Mouse (Mus musculus): ENCODE results near the gene Npsr1.

Npsr1 gene

GRCm38 (mm10) chr9:24254236-24254635, 156.4 kb downstream of the Npsr1 start:
- no peak for DNase-seq

- no peak for DNase-seq
Measured at GRCm38 (mm10) chr9:24280498-24281287, 182.9 kb downstream of the Npsr1 start.

- no peak for DNase-seq
Measured at GRCm38 (mm10) chr9:24282617-24283016, 184.8 kb downstream of the Npsr1 start.

- no peak for DNase-seq
Measured at GRCm38 (mm10) chr9:24283071-24283470, 185.3 kb downstream of the Npsr1 start.

GRCm38 (mm10) chr9:24283536-24283935, 185.7 kb downstream of the Npsr1 start:
- DNase-seq = no peak

GRCm38 (mm10) chr9:24284239-24285084, 186.7 kb downstream of the Npsr1 start:
- DNase-seq = no peak

GRCm38 (mm10) chr9:24285419-24285818, 187.6 kb downstream of the Npsr1 start:
- no peak for DNase-seq

GRCm38 (mm10) chr9:24291385-24291784, 193.6 kb downstream of the Npsr1 start:
- no peak for DNase-seq

- no peak for DNase-seq
Measured at GRCm38 (mm10) chr9:24293252-24293959, 195.6 kb downstream of the Npsr1 start.

GRCm38 (mm10) chr9:24302906-24303305, 205.1 kb downstream of the Npsr1 start:
- no peak for DNase-seq

- no peak for DNase-seq
Measured at GRCm38 (mm10) chr9:24306990-24307389, 209.2 kb downstream of the Npsr1 start.

GRCm38 (mm10) chr9:24307400-24307799, 209.6 kb downstream of the Npsr1 start:
- DNase-seq = no peak

- DNase-seq = no peak
Measured at GRCm38 (mm10) chr9:24315835-24316234, 218.0 kb downstream of the Npsr1 start.

GRCm38 (mm10) chr9:24331661-24332060, 233.9 kb downstream of the Npsr1 start:
- DNase-seq = no peak

GRCm38 (mm10) chr9:24341321-24341720, 243.5 kb downstream of the Npsr1 start:
- DNase-seq = no peak

GRCm38 (mm10) chr9:24347011-24347410, 249.2 kb downstream of the Npsr1 start:
- DNase-seq = no peak

- no peak for DNase-seq
Measured at GRCm38 (mm10) chr9:24349510-24349909, 251.7 kb downstream of the Npsr1 start.

- DNase-seq = no peak
Measured at GRCm38 (mm10) chr9:24351402-24351801, 253.6 kb downstream of the Npsr1 start.

Data from thymus, postnatal 25 days (tissue).